Mouse (Mus musculus) granulocyte monocyte progenitor cell, adult 5-6 weeks (primary cell): ENCODE measurements at regions not wholly inside any gene's neighbourhood (a gene's known extent, or its start where the extent isn't known, plus 50 kb on each side); places are given as distances from the start of the nearest gene placed in this dataset.

Source experiments
- ATAC-seq: replicated peaks from 2 replicates; pipeline ENCODE4 v1.8.0; 2016; ENCODE audit warnings: mild to moderate bottlenecking, moderate TSS enrichment, inconsistent platforms; ENCODE audit not compliant: poor library complexity, severe bottlenecking

GRCm38 (mm10) chr2:74463407-74463806 is 115.8 kb downstream of the Lnpk start:
- no peak for ATAC-seq

GRCm38 (mm10) chr2:74461211-74461844 is 117.9 kb downstream of the Lnpk start:
- ATAC-seq: no peak

- ATAC-seq: no peak
These were observed 124.8 kb downstream of the Lnpk start for GRCm38 (mm10) chr2:74454431-74454830.

GRCm38 (mm10) chr2:74452679-74453078 is 126.6 kb downstream of the Lnpk start:
- no peak for ATAC-seq

- ATAC-seq: no peak
These were observed 127.7 kb downstream of the Lnpk start for GRCm38 (mm10) chr2:74451578-74451977.

GRCm38 (mm10) chr2:74451038-74451437 is 128.2 kb downstream of the Lnpk start:
- no peak for ATAC-seq

- ATAC-seq: no peak
These were observed 129.0 kb downstream of the Lnpk start for GRCm38 (mm10) chr2:74450064-74450765.

- ATAC-seq: no peak
These were observed 143.9 kb downstream of the Lnpk start for GRCm38 (mm10) chr2:74435184-74435911.

- no peak for ATAC-seq
These were observed 152.5 kb downstream of the Lnpk start for GRCm38 (mm10) chr2:74426746-74427145.

- no peak for ATAC-seq
These were observed 154.5 kb downstream of the Lnpk start for GRCm38 (mm10) chr2:74424726-74425125.

GRCm38 (mm10) chr2:74416097-74416496 is 163.1 kb downstream of the Lnpk start:
- no peak for ATAC-seq

- no peak for ATAC-seq
These were observed 164.5 kb downstream of the Lnpk start for GRCm38 (mm10) chr2:74414721-74415120.

- no peak for ATAC-seq
These were observed 169.3 kb downstream of the Lnpk start for GRCm38 (mm10) chr2:74409856-74410404.

GRCm38 (mm10) chr2:74404493-74404892 is 174.7 kb downstream of the Lnpk start:
- no peak for ATAC-seq

- no peak for ATAC-seq
These were observed 188.2 kb downstream of the Lnpk start for GRCm38 (mm10) chr2:74391064-74391463.

GRCm38 (mm10) chr2:74388078-74388477 is 191.2 kb downstream of the Lnpk start:
- no peak for ATAC-seq

- ATAC-seq: no peak
These were observed 194.3 kb downstream of the Lnpk start for GRCm38 (mm10) chr2:74384918-74385317.

- no peak for ATAC-seq
These were observed 198.5 kb downstream of the Lnpk start for GRCm38 (mm10) chr2:74380574-74381287.

GRCm38 (mm10) chr2:74378709-74379108 is 200.5 kb downstream of the Lnpk start:
- ATAC-seq: no peak

- no peak for ATAC-seq
These were observed 205.3 kb downstream of the Lnpk start for GRCm38 (mm10) chr2:74373938-74374337.

GRCm38 (mm10) chr2:74373056-74373455 is 206.2 kb downstream of the Lnpk start:
- no peak for ATAC-seq
